Comparison of ENCODE assay signal across 9 mouse cellular contexts in the genomic region with DNA sequence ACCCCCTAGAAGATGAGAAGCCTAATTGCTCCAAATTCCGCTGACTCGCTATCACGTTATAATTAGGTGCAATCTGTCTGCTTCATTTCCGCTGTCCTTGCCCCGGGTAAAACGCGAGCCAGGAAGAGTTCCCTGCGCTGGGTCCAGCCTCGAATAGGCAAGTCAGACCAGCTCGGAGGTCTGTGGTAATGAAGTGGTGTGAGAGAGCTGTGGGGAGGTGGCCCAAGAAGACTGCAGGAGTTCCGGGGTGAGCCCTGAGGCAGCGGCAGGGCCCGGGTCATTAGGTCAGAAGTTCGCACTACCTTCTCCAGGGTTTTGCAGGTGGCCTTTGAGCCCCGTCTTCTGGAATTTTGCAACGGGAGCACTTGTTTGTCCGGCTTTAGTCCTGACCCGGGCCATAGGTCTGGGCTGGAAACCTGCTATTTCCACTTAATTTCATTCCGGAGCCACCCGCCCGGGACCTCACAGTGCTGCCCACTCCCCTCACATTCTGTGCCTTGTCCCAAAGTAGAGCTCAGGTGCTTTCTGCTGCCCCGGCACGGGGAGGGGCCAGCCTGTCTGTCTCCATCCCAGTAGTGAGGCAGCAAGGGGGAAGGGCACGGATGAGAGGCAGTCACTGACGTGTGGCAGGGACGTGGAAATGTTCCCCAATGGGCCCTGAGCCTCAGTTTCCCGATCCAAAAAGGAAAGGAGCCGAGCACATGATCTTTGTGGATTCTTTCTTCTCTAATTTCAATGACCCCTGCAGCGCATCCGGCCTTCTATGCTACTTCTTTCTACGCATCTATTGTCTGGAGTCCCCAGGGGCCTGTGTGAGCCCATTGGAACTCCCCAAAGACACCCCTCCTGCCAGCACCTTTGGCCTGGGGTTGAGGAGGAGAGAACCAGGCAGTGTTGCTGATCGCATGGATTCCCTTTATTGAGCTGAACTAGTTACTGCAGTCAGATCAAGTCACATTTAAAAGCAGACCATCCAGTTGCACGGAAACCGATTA.
DNase-seq lines count a peak whose midpoint lies in the region; ATAC-seq and TF ChIP-seq lines count a peak whose summit lies in the region.
"Had no signal": no experiment of that assay in that cellular context is flagged by ENCODE, and none has a peak within 500 bp of the region (broad histone marks: within the 10 kb centered on the region; RNA-seq: fewer than 3 reads in every experiment).

No protein-coding gene starts in this region.

- H3K9me3 ChIP-seq in hindbrain, embryonic 10.5 days, result no peaks in the 10 kb centered on the region
- H3K9me3 ChIP-seq in hindbrain, postnatal 0 days (ENCODE audit: low read length), result no peaks in the 10 kb centered on the region
- no peaks in the 10 kb centered on the region for H3K9me3 ChIP-seq in hindbrain, embryonic 13.5 days
- H3K9me3 ChIP-seq in midbrain, embryonic 14.5 days (ENCODE audit: control insufficient read depth, low read length), result no peaks in the 10 kb centered on the region

- 6% methylated on average over 34 of the region's 34 CpGs for WGBS in hindbrain, embryonic 10.5 days
- 25% methylated on average over 34 of the region's 34 CpGs for WGBS in hindbrain, postnatal 0 days
- 6% methylated on average over 34 of the region's 34 CpGs for WGBS in hindbrain, embryonic 13.5 days
- WGBS in midbrain, embryonic 14.5 days, result 12% methylated on average over 34 of the region's 34 CpGs
- 32% methylated on average over 34 of the region's 34 CpGs for WGBS in thymus, adult 2 months

- H3K9ac ChIP-seq in hindbrain, postnatal 0 days (replicated peaks; ENCODE audit: low read length), result no peak overlapping the region
- peak overlapping the region; percentile 59 for H3K9ac ChIP-seq in hindbrain, embryonic 13.5 days
- H3K9ac ChIP-seq in midbrain, embryonic 14.5 days (replicated peaks; ENCODE audit: low read length), result peak overlapping the region; percentile 39; the same call in 1 of the 2 replicates

- H3K27ac ChIP-seq in hindbrain, embryonic 10.5 days, result peak overlapping the region; percentile 77; the same call in 1 of the 2 replicates
- no peak overlapping the region for H3K27ac ChIP-seq in hindbrain, postnatal 0 days
- peak overlapping the region; percentile 88 for H3K27ac ChIP-seq in hindbrain, embryonic 13.5 days
- peak overlapping the region; percentile 79 for H3K27ac ChIP-seq in midbrain, embryonic 14.5 days (replicated peaks; ENCODE audit: low read depth, low read length)
- H3K27ac ChIP-seq in thymus, adult 2 months (ENCODE audit: control insufficient read depth, insufficient read depth, low read length), result no peak overlapping the region

- ATAC-seq in hindbrain, postnatal 0 days, result no peak
- ATAC-seq in hindbrain, embryonic 13.5 days (ENCODE audit: low FRiP score), result no peak
- ATAC-seq in midbrain, embryonic 14.5 days (ENCODE audit: low FRiP score, low TSS enrichment), result no peak

- H3K4me1 ChIP-seq in hindbrain, embryonic 10.5 days (replicated peaks), result peaks cover 62% of the 10 kb centered on the region
- peaks cover 29% of the 10 kb centered on the region for H3K4me1 ChIP-seq in hindbrain, postnatal 0 days (ENCODE audit: insufficient read depth, low read length)
- peaks cover 78% of the 10 kb centered on the region for H3K4me1 ChIP-seq in hindbrain, embryonic 13.5 days (replicated peaks)
- peaks cover 50% of the 10 kb centered on the region for H3K4me1 ChIP-seq in midbrain, embryonic 14.5 days (ENCODE audit: control insufficient read depth, insufficient read depth, low read length)
- no peaks in the 10 kb centered on the region for H3K4me1 ChIP-seq in thymus, adult 2 months (replicated peaks; ENCODE audit: control insufficient read depth, insufficient read depth, low read length)

- peak overlapping the region; percentile 41 for H3K4me3 ChIP-seq in hindbrain, embryonic 10.5 days
- no peak overlapping the region for H3K4me3 ChIP-seq in hindbrain, postnatal 0 days (ENCODE audit: low read length)
- no peak overlapping the region for H3K4me3 ChIP-seq in hindbrain, embryonic 13.5 days
- H3K4me3 ChIP-seq in midbrain, embryonic 14.5 days (replicated peaks; ENCODE audit: low read depth, low read length), result no peak overlapping the region
- no peak overlapping the region for H3K4me3 ChIP-seq in thymus, adult 2 months (ENCODE audit: control insufficient read depth, insufficient read depth, low read length)

- H3K27me3 ChIP-seq in hindbrain, embryonic 10.5 days (ENCODE audit: insufficient read depth, poor library complexity, severe bottlenecking), result peaks cover 57% of the 10 kb centered on the region
- H3K27me3 ChIP-seq in hindbrain, postnatal 0 days (ENCODE audit: insufficient read depth, low read length), result no peaks in the 10 kb centered on the region
- H3K27me3 ChIP-seq in hindbrain, embryonic 13.5 days, result peaks cover 20% of the 10 kb centered on the region
- H3K27me3 ChIP-seq in midbrain, embryonic 14.5 days (ENCODE audit: control insufficient read depth, insufficient read depth, low read length), result no peaks in the 10 kb centered on the region
- H3K27me3 ChIP-seq in thymus, adult 2 months (ENCODE audit: control insufficient read depth, insufficient read depth, low read length), result no peaks in the 10 kb centered on the region; the same call in 1 of the 2 replicates
- H3K27me3 ChIP-seq: CH12.LX had no signal

- no peak for TF ChIP-seq POLR2A in thymus, adult 2 months (IDR thresholded peaks at IDR 0.05; ENCODE audit: control insufficient read depth, extremely low read depth, insufficient read depth, low read length, poor library complexity)

- 0 out of 2 replicates have a peak, but pooled peaks cover 14% of the 10 kb centered on the region for H3K36me3 ChIP-seq in hindbrain, embryonic 10.5 days
- H3K36me3 ChIP-seq in hindbrain, postnatal 0 days (ENCODE audit: insufficient read depth, low read length), result no peaks in the 10 kb centered on the region
- no peaks in the 10 kb centered on the region for H3K36me3 ChIP-seq in hindbrain, embryonic 13.5 days
- no peaks in the 10 kb centered on the region for H3K36me3 ChIP-seq in midbrain, embryonic 14.5 days (ENCODE audit: control insufficient read depth, insufficient read depth, low read length)
- no peaks in the 10 kb centered on the region for H3K36me3 ChIP-seq in thymus, adult 2 months (ENCODE audit: control insufficient read depth, insufficient read depth, low read length)

- TF ChIP-seq CTCF in hindbrain, postnatal 0 days (IDR thresholded peaks at IDR 0.05; ENCODE audit: low read depth), result no peak
- no peak for TF ChIP-seq CTCF in thymus, adult 2 months (IDR thresholded peaks at IDR 0.05; ENCODE audit: borderline replicate concordance, control insufficient read depth, extremely low read depth, insufficient read depth, low read length, poor library complexity)

- no peak overlapping the region for H3K4me2 ChIP-seq in hindbrain, postnatal 0 days (ENCODE audit: low read depth, low read length)
- peak overlapping the region; percentile 53 for H3K4me2 ChIP-seq in hindbrain, embryonic 13.5 days
- H3K4me2 ChIP-seq in midbrain, embryonic 14.5 days (ENCODE audit: low read length), result peak overlapping the region; percentile 53

- DNase-seq in hindbrain, embryonic 10.5 days (ENCODE audit: low spot score), result peak; percentile 39
- DNase-seq in hindbrain, postnatal 0 days (ENCODE audit: low spot score), result no peak
- DNase-seq in ZHBTc4 (ENCODE audit: low read depth, low spot score), result peak; percentile 35
- peak; percentile 62 for DNase-seq in midbrain, embryonic 14.5 days
- DNase-seq in adrenal gland, adult (ENCODE audit: inconsistent age in 2 of 2, low spot score in 1 of 2), result no peak
- DNase-seq in thymus, adult 2 months, result no peak
- DNase-seq in urinary bladder, postnatal 14 days (ENCODE audit: low spot score), result no peak

Comparison
In these comparisons a context has a peak if more than half of its experiments do, and no peak if none do; other contexts are left out.
1. DNase-seq: peak in hindbrain, embryonic 10.5 days (single experiment), ZHBTc4 (single experiment) and midbrain, embryonic 14.5 days (single experiment); none in hindbrain, postnatal 0 days (single experiment), adrenal gland, adult (0 of 2), thymus, adult 2 months (single experiment) and urinary bladder, postnatal 14 days (single experiment).
2. H3K27ac ChIP-seq: peak in hindbrain, embryonic 10.5 days (single experiment), hindbrain, embryonic 13.5 days (single experiment) and midbrain, embryonic 14.5 days (single experiment); none in hindbrain, postnatal 0 days (single experiment) and thymus, adult 2 months (single experiment).